Mouse (Mus musculus): ENCODE measurements around the gene Slc6a18.

- TF ChIP-seq POLR2A (IDR thresholded peaks at IDR 0.05; ENCODE audit: insufficient read depth, low read depth, low read length) (no peak), EP300 (IDR thresholded peaks at IDR 0.05; ENCODE audit: insufficient read depth, low read depth, low read length) (no peak), CTCF (IDR thresholded peaks at IDR 0.05) (no peak)
Measured at GRCm38 (mm10) chr13:73687601-73688000, 9.8 kb upstream of the Slc6a18 start.

All from heart, adult 2 months (tissue).